Mouse (Mus musculus) liver, embryonic 16.5 days (tissue): ENCODE data around the gene Psmd11. TPM values are rescaled to one million over a fixed set of nuclear protein-coding genes. Genes with fewer than 3 reads are reported as not detected.

Experiments
- ATAC-seq: fragments of 200-750 bp; cut with Nextera tagmentation; 2 replicates; pipeline ENCODE4 v1.8.0; 2017; ENCODE audit warnings: low read depth, mild to moderate bottlenecking, moderate number of reproducible peaks, moderate library complexity
- H3K27ac ChIP-seq: fragments of 300-500 bp; sonication (generic); 2 replicates; pipeline ENCODE4 v1.5.1; 2014; ENCODE audit warnings: mild to moderate bottlenecking, low read length
- H3K27me3 ChIP-seq: fragments of 300-500 bp; sonication (generic); 2 replicates; pipeline ENCODE4 v1.6.1; 2014; ENCODE audit warnings: low read depth, low read length, mixed read lengths; ENCODE audit not compliant: control insufficient read depth, insufficient read depth
- H3K36me3 ChIP-seq: fragments of 300-500 bp; sonication (generic); 2 replicates; pipeline ENCODE4 v1.6.1; 2014; ENCODE audit warnings: mild to moderate bottlenecking; ENCODE audit not compliant: control insufficient read depth, insufficient read depth
- H3K4me1 ChIP-seq: fragments of 300-500 bp; sonication (generic); 2 replicates; pipeline ENCODE4 v1.6.1; 2014; ENCODE audit warnings: low read depth, low read length, mixed read lengths; ENCODE audit not compliant: control insufficient read depth
- H3K4me2 ChIP-seq: fragments of 300-500 bp; sonication (generic); 2 replicates; pipeline ENCODE4 v1.6.1; 2014; ENCODE audit warnings: low read depth, low read length, mixed read lengths
- H3K4me3 ChIP-seq: fragments of 300-500 bp; sonication (generic); 2 replicates; pipeline ENCODE4 v1.5.1; 2014; ENCODE audit warnings: low read depth, mild to moderate bottlenecking, low read length
- H3K9ac ChIP-seq: fragments of 300-500 bp; sonication (generic); 2 replicates; pipeline ENCODE4 v1.6.1; 2014; ENCODE audit warnings: low read depth, low read length
- H3K9me3 ChIP-seq: fragments of 300-500 bp; sonication (generic); replicated peaks from 2 replicates; pipeline ENCODE4 v1.6.1; 2016; ENCODE audit warnings: low read length; ENCODE audit not compliant: control insufficient read depth
- WGBS: fragments of 180-500 bp; shearing (Covaris S2); extraction: QIAGEN DNeasy Blood & Tissue Kit; methylation state at CpG from one replicate; pipeline ENCODE4 v1.1.7; 2014; ENCODE audit not compliant: insufficient replicate concordance; 5-methylcytosine and 5-hydroxymethylcytosine counted together
- polyA plus RNA-seq: library from polyadenylated mRNA; unstranded; fragments of >200 nt; fragmentation: Nextera tagmentation; extraction: Ambion mirVana; gene quantifications from 2 replicates; pipeline ENCODE4 v1.2.1, GENCODE M21; 2015

Psmd11 gene
- polyA plus RNA-seq, 1 experiment from 2014 or later: 141 TPM

GRCm38 (mm10) chr11:80482921-80483320, 54.5 kb downstream of the Psmd11 start:
- H3K4me1 ChIP-seq: peaks cover under 1% of the 10 kb centered on the region; the same call in 1 of the 2 replicates
- H3K27ac ChIP-seq: no peak overlapping the region
- no peak for ATAC-seq
- no peak overlapping the region for H3K4me3 ChIP-seq
- no peaks in the 10 kb centered on the region for H3K36me3 ChIP-seq
- WGBS: 78% methylated on average over 7 of the region's 7 CpGs
- H3K27me3 ChIP-seq: peaks cover 6% of the 10 kb centered on the region
- H3K4me2 ChIP-seq: no peak overlapping the region
- no peaks in the 10 kb centered on the region for H3K9me3 ChIP-seq
- no peak overlapping the region for H3K9ac ChIP-seq

GRCm38 (mm10) chr11:80483536-80484067, 55.2 kb downstream of the Psmd11 start:
- Histone ChIP-seq H3K9me3 (no peaks in the 10 kb centered on the region), H3K36me3 (no peaks in the 10 kb centered on the region), H3K9ac (no peak overlapping the region), H3K27ac (no peak overlapping the region), H3K4me3 (no peak overlapping the region), H3K27me3 (peaks cover 1% of the 10 kb centered on the region), H3K4me1 (no peaks in the 10 kb centered on the region; the same call in 1 of the 2 replicates), H3K4me2 (no peak overlapping the region)
- ATAC-seq: no peak
- 71% methylated on average over 6 of the region's 6 CpGs for WGBS

GRCm38 (mm10) chr11:80484191-80484791, 55.9 kb downstream of the Psmd11 start:
- 55% methylated on average over 12 of the region's 12 CpGs for WGBS

GRCm38 (mm10) chr11:80485120-80485551, 56.7 kb downstream of the Psmd11 start:
- ATAC-seq: no peak
- WGBS: 72% methylated on average over 9 of the region's 9 CpGs
- Histone ChIP-seq H3K9ac (no peak overlapping the region), H3K36me3 (no peaks in the 10 kb centered on the region), H3K4me2 (no peak overlapping the region), H3K4me3 (no peak overlapping the region), H3K4me1 (no peaks in the 10 kb centered on the region), H3K27ac (no peak overlapping the region), H3K9me3 (no peaks in the 10 kb centered on the region), H3K27me3 (no peaks in the 10 kb centered on the region)

More at GRCm38 (mm10) chr11:80484191-80484791, 55.9 kb downstream of the Psmd11 start:
- Histone ChIP-seq H3K9me3 (no peaks in the 10 kb centered on the region), H3K9ac (no peak overlapping the region), H3K4me3 (no peak overlapping the region), H3K27ac (no peak overlapping the region), H3K4me1 (no peaks in the 10 kb centered on the region), H3K36me3 (no peaks in the 10 kb centered on the region), H3K4me2 (no peak overlapping the region), H3K27me3 (no peaks in the 10 kb centered on the region)
- no peak for ATAC-seq

- no peak overlapping the region for H3K4me2 ChIP-seq
- H3K9me3 ChIP-seq: no peaks in the 10 kb centered on the region
- H3K36me3 ChIP-seq: no peaks in the 10 kb centered on the region
- no peak overlapping the region for H3K4me3 ChIP-seq
- no peaks in the 10 kb centered on the region for H3K4me1 ChIP-seq
- WGBS: 67% methylated on average over 10 of the region's 10 CpGs
- no peaks in the 10 kb centered on the region for H3K27me3 ChIP-seq
- no peak overlapping the region for H3K9ac ChIP-seq
- ATAC-seq: no peak
- H3K27ac ChIP-seq: no peak overlapping the region
Observed at GRCm38 (mm10) chr11:80485622-80486206, 57.3 kb downstream of the Psmd11 start.

- no peak for ATAC-seq
- no peak overlapping the region for H3K9ac ChIP-seq
- no peaks in the 10 kb centered on the region for H3K9me3 ChIP-seq
- no peak overlapping the region for H3K4me2 ChIP-seq
- WGBS: 61% methylated on average over 15 of the region's 15 CpGs
- no peaks in the 10 kb centered on the region for H3K4me1 ChIP-seq
- H3K36me3 ChIP-seq: no peaks in the 10 kb centered on the region
- no peaks in the 10 kb centered on the region for H3K27me3 ChIP-seq
- H3K4me3 ChIP-seq: no peak overlapping the region
- no peak overlapping the region for H3K27ac ChIP-seq
Observed at GRCm38 (mm10) chr11:80487904-80488587, 59.6 kb downstream of the Psmd11 start.

GRCm38 (mm10) chr11:80489172-80489881, 60.9 kb downstream of the Psmd11 start:
- no peaks in the 10 kb centered on the region for H3K27me3 ChIP-seq
- WGBS: 30% methylated on average over 12 of the region's 12 CpGs
- no peaks in the 10 kb centered on the region for H3K36me3 ChIP-seq
- no peak overlapping the region for H3K4me2 ChIP-seq
- no peak overlapping the region for H3K4me3 ChIP-seq
- peak overlapping the region; percentile 31; the same call in 1 of the 2 replicates for H3K27ac ChIP-seq
- H3K9me3 ChIP-seq: no peaks in the 10 kb centered on the region
- no peaks in the 10 kb centered on the region for H3K4me1 ChIP-seq
- H3K9ac ChIP-seq: no peak overlapping the region
- ATAC-seq: no peak

GRCm38 (mm10) chr11:80489882-80490196, 61.4 kb downstream of the Psmd11 start:
- no peak overlapping the region for H3K4me2 ChIP-seq
- no peak overlapping the region for H3K9ac ChIP-seq
- H3K27me3 ChIP-seq: no peaks in the 10 kb centered on the region
- H3K4me1 ChIP-seq: no peaks in the 10 kb centered on the region
- no peaks in the 10 kb centered on the region for H3K36me3 ChIP-seq
- ATAC-seq: peak; percentile 25; the same call in 1 of the 2 replicates
- no peak overlapping the region for H3K4me3 ChIP-seq
- WGBS: 7% methylated on average over 5 of the region's 5 CpGs
- no peaks in the 10 kb centered on the region for H3K9me3 ChIP-seq
- peak overlapping the region; percentile 31; the same call in 1 of the 2 replicates for H3K27ac ChIP-seq
